ENCODE assay signal across 8 mouse cellular contexts in genomic region chr16:28753124-28753917, GRCm38 (mm10). TPM values are rescaled to one million over a fixed set of nuclear protein-coding genes. Genes with fewer than 3 reads are reported as not detected.
DNase-seq lines count a peak whose midpoint lies in the region; ATAC-seq and TF ChIP-seq lines count a peak whose summit lies in the region.

No protein-coding gene starts in this region.

- ATAC-seq in neural tube, embryonic 11.5 days (ENCODE audit: insufficient read depth, low FRiP score, low TSS enrichment) = peak; percentile 95

- H3K4me2 ChIP-seq in neural tube, embryonic 11.5 days (ENCODE audit: low read depth) = peak overlapping the region; percentile 79

- peak; percentile 38 to 54 for DNase-seq in adrenal gland, postnatal 36 days
- DNase-seq in embryo, embryonic 9.5 days (ENCODE audit: extremely low spot score) = peak; percentile 92
- DNase-seq in heart, adult 8-10 months (ENCODE audit: low spot score) = peak; percentile 24
- DNase-seq in kidney, adult 2 months = peak; percentile 12
- DNase-seq in left cerebral cortex, postnatal 36 days (ENCODE audit: low spot score in 2 of 2) = peak; percentile 85 to 89
- DNase-seq in neural tube, embryonic 11.5 days (ENCODE audit: low spot score) = peak; percentile 91
- peak; percentile 70 for DNase-seq in testis, postnatal 14 days (ENCODE audit: low spot score)
- DNase-seq in B cell, adult 2 months = no peak

- H3K9me3 ChIP-seq in neural tube, embryonic 11.5 days (ENCODE audit: control insufficient read depth, low read length) = no peaks in the 10 kb centered on the region

- H3K36me3 ChIP-seq in kidney, adult 2 months (ENCODE audit: control insufficient read depth, insufficient read depth, low read length) = no peaks in the 10 kb centered on the region
- H3K36me3 ChIP-seq in neural tube, embryonic 11.5 days (ENCODE audit: control insufficient read depth, insufficient read depth, low read length) = no peaks in the 10 kb centered on the region

- no peak for TF ChIP-seq CTCF in kidney, adult 2 months (conservative IDR thresholded peaks at IDR 0.05; ENCODE audit: insufficient read depth, insufficient read length, low read depth, low read length)

- peak overlapping the region; percentile 47 for H3K9ac ChIP-seq in neural tube, embryonic 11.5 days (ENCODE audit: low read length)

- H3K4me3 ChIP-seq in kidney, adult 2 months (ENCODE audit: insufficient read depth, low read depth, low read length) = no peak overlapping the region
- peak overlapping the region; percentile 43 for H3K4me3 ChIP-seq in neural tube, embryonic 11.5 days (ENCODE audit: low read depth, low read length)

- TF ChIP-seq POLR2A in kidney, adult 2 months (IDR thresholded peaks at IDR 0.05; ENCODE audit: low read depth, low read length) = no peak

- H3K27ac ChIP-seq in kidney, adult 2 months (ENCODE audit: insufficient read depth, low read depth, low read length) = no peak overlapping the region
- H3K27ac ChIP-seq in neural tube, embryonic 11.5 days (ENCODE audit: low read depth, low read length) = no peak overlapping the region

- no peaks in the 10 kb centered on the region for H3K27me3 ChIP-seq in kidney, adult 2 months (replicated peaks; ENCODE audit: control insufficient read depth, insufficient read depth, low read length)
- H3K27me3 ChIP-seq in neural tube, embryonic 11.5 days (ENCODE audit: control insufficient read depth, insufficient read depth, low read length) = no peaks in the 10 kb centered on the region

- no peaks in the 10 kb centered on the region for H3K4me1 ChIP-seq in kidney, adult 2 months (ENCODE audit: control insufficient read depth, insufficient read depth, low read length)
- H3K4me1 ChIP-seq in neural tube, embryonic 11.5 days (ENCODE audit: control insufficient read depth, insufficient read depth, low read length) = no peaks in the 10 kb centered on the region

- WGBS in kidney, adult 2 months = under 1% methylated on average over 33 of the region's 33 CpGs
- under 1% methylated on average over 33 of the region's 33 CpGs for WGBS in neural tube, embryonic 11.5 days

- intact Hi-C loops in left cerebral cortex, postnatal 36 days (cut with DNase I) = loop anchor here (5.0 to 10.0 kb wide), 2 partner anchors 56 to 159 kb away; no protein-coding TSS in a partner anchor

RNA-seq across cellular contexts. Expression of gene Fgf12, which starts 0.5 kb away (rescaled TPM):
- 1 to 10 TPM; 1.9 to 3.1 TPM for total RNA-seq in adrenal gland, postnatal 36 days (2021)
- 10 to 100 TPM in 3 of 4 experiments, 1 to 10 TPM in 1; 9.0 to 15.3 (median 13.0) TPM for total RNA-seq in heart, adult 8-10 months (2022)
- polyA plus RNA-seq in kidney, adult 2 months (2012; rRNA removed) = 0.74 and 0.83 TPM in 2 replicates
- 100 to 1,000 TPM; 307 to 314 TPM for total RNA-seq in left cerebral cortex, postnatal 36 days (2021)
- 7.7 and 7.8 TPM in 2 replicates for polyA plus RNA-seq in neural tube, embryonic 11.5 days (2014; fragmentation: Nextera tagmentation; extraction: Ambion mirVana)

Comparison
In these comparisons a context has a peak if more than half of its experiments do, and no peak if none do; other contexts are left out.
1. DNase-seq: peak in adrenal gland, postnatal 36 days (2 of 2), embryo, embryonic 9.5 days (single experiment), heart, adult 8-10 months (single experiment), kidney, adult 2 months (single experiment), left cerebral cortex, postnatal 36 days (2 of 2), neural tube, embryonic 11.5 days (single experiment) and testis, postnatal 14 days (single experiment); none in B cell, adult 2 months (0 of 2).
2. RNA of gene Fgf12, which starts 0.5 kb away (total RNA-seq): 307 to 314 TPM in left cerebral cortex, postnatal 36 days; 9.0 to 15.3 TPM in heart, adult 8-10 months and 1.9 to 3.1 TPM in adrenal gland, postnatal 36 days; every median in the first group is over 10 times any median in the second.